Mouse (Mus musculus) myocyte (in vitro differentiated cells): ENCODE results near the gene Zfp14. TPM values are rescaled to one million over a fixed set of nuclear protein-coding genes. Genes with fewer than 3 reads are reported as not detected.
A peak's percentile ranks its signal among the peaks of the same experiment; 100 is the strongest.

Source experiments
- H3K27me3 ChIP-seq: one replicate; pipeline ENCODE4 v1.6.1; 2011; ENCODE audit not compliant: control insufficient read depth, insufficient read depth, insufficient read length
- H3K36me3 ChIP-seq: one replicate; pipeline ENCODE4 v1.6.1; 2011; ENCODE audit not compliant: control insufficient read depth, insufficient read depth
- H3K4me2 ChIP-seq: one replicate; pipeline ENCODE4 v1.6.1; 2011; ENCODE audit warnings: low read depth, control low read depth
- H3K4me3 ChIP-seq: one replicate; pipeline ENCODE4 v1.5.1; 2011; ENCODE audit warnings: mild to moderate bottlenecking, control low read depth, moderate library complexity
- H3K79me2 ChIP-seq: one replicate; pipeline ENCODE4 v1.6.1; 2011; ENCODE audit not compliant: control insufficient read depth, insufficient read depth
- H3ac ChIP-seq: one replicate; pipeline ENCODE4 v1.6.1; 2011; ENCODE audit not compliant: control insufficient read depth, insufficient read length
- CEBPB ChIP-seq: IDR thresholded peaks from 2 replicates; pipeline ENCODE4 v1.6.1; 2011; ENCODE audit warnings: mild to moderate bottlenecking, moderate library complexity; ENCODE audit not compliant: poor library complexity, insufficient read depth, severe bottlenecking
- E2F4 ChIP-seq: IDR thresholded peaks from one replicate; pipeline ENCODE4 v1.6.1; 2011; ENCODE audit warnings: mild to moderate bottlenecking, control low read depth, moderate library complexity; ENCODE audit not compliant: insufficient read depth
- MAX ChIP-seq: IDR thresholded peaks from one replicate; pipeline ENCODE4 v1.6.1; 2011; ENCODE audit warnings: low read depth, mild to moderate bottlenecking, control low read depth
- MYOD1 ChIP-seq, 3 experiments: IDR thresholded peaks; one replicate each; pipeline ENCODE4 v1.6.1; 2011; ENCODE audit warnings: control low read depth in 2 of 3, low read depth in 2 of 3, mild to moderate bottlenecking in 2 of 3, moderate library complexity in 1 of 3; ENCODE audit not compliant: insufficient read length in 2 of 3, control insufficient read depth in 1 of 3
- MYOG ChIP-seq, 3 experiments: IDR thresholded peaks; one replicate each; pipeline ENCODE4 v1.6.1; 2011; ENCODE audit warnings: control low read depth in 2 of 3, low read depth in 2 of 3, mild to moderate bottlenecking in 2 of 3; ENCODE audit not compliant: insufficient read length in 2 of 3, control insufficient read depth in 1 of 3, insufficient read depth in 1 of 3
- POLR2A ChIP-seq: IDR thresholded peaks from one replicate; pipeline ENCODE4 v1.6.1; 2011; ENCODE audit warnings: low read depth, mild to moderate bottlenecking, control low read depth, moderate library complexity; ENCODE audit not compliant: insufficient read length
- POLR2AphosphoS2 ChIP-seq: IDR thresholded peaks from one replicate; pipeline ENCODE4 v1.6.1; 2011; ENCODE audit warnings: low read depth, control low read depth; ENCODE audit not compliant: insufficient read length
- REST ChIP-seq: IDR thresholded peaks from one replicate; pipeline ENCODE4 v1.6.1; 2011; ENCODE audit warnings: mild to moderate bottlenecking, control low read depth, moderate library complexity; ENCODE audit not compliant: insufficient read depth, insufficient read length
- SRF ChIP-seq: IDR thresholded peaks from one replicate; pipeline ENCODE4 v1.6.1; 2011; ENCODE audit warnings: low read depth; ENCODE audit not compliant: control insufficient read depth, insufficient read length
- TCF12 ChIP-seq: IDR thresholded peaks from one replicate; pipeline ENCODE4 v1.6.1; 2011; ENCODE audit warnings: mild to moderate bottlenecking, control low read depth; ENCODE audit not compliant: poor library complexity, insufficient read depth, severe bottlenecking
- TCF3 ChIP-seq: IDR thresholded peaks from one replicate; pipeline ENCODE4 v1.6.1; 2011; ENCODE audit warnings: low read depth, control low read depth; ENCODE audit not compliant: insufficient read length
- USF1 ChIP-seq: IDR thresholded peaks from one replicate; pipeline ENCODE4 v1.6.1; 2011; ENCODE audit warnings: low read depth, mild to moderate bottlenecking, control low read depth, moderate library complexity
- polyA plus RNA-seq: library from polyadenylated mRNA; unstranded; fragments of >200 nt; fragmentation: generic; extraction: Trizol; gene quantifications from one replicate; pipeline ENCODE4 v1.2.1, GENCODE M21; 2012; ENCODE audit warnings: missing spikeins

Zfp14 gene
- polyA plus RNA-seq, 1 experiment: 0.97 TPM

GRCm38 (mm10) chr7:30031379-30031778 is 19.8 kb downstream of the Zfp14 start:
- no peak overlapping the region for H3K4me2 ChIP-seq
- H3ac ChIP-seq: no peak overlapping the region
- no peak for TF ChIP-seq MYOD1 (IDR thresholded peaks at IDR 0.05; ENCODE audit: control insufficient read depth in 1 of 3, insufficient read length in 2 of 3, low read depth in 2 of 3)
- no peak for TF ChIP-seq E2F4
- no peak for TF ChIP-seq POLR2AphosphoS2
- no peak for TF ChIP-seq TCF3
- TF ChIP-seq TCF12: no peak
- TF ChIP-seq MAX: no peak
- TF ChIP-seq POLR2A: no peak
- TF ChIP-seq CEBPB: no peak
- no peak for TF ChIP-seq REST
- no peak for TF ChIP-seq USF1
- no peaks in the 10 kb centered on the region for H3K27me3 ChIP-seq
- no peak overlapping the region for H3K4me3 ChIP-seq
- H3K36me3 ChIP-seq: peaks cover 12% of the 10 kb centered on the region
- H3K79me2 ChIP-seq: no peaks in the 10 kb centered on the region

GRCm38 (mm10) chr7:30030677-30031076 is 20.5 kb downstream of the Zfp14 start:
- Histone ChIP-seq H3K4me3 (no peak overlapping the region), H3K4me2 (no peak overlapping the region), H3K27me3 (no peaks in the 10 kb centered on the region), H3ac (no peak overlapping the region), H3K36me3 (peaks cover 18% of the 10 kb centered on the region), H3K79me2 (no peaks in the 10 kb centered on the region)
- TF ChIP-seq POLR2AphosphoS2 (no peak), MYOG (IDR thresholded peaks at IDR 0.05; ENCODE audit: control insufficient read depth in 1 of 3, insufficient read depth in 1 of 3, insufficient read length in 2 of 3, low read depth in 2 of 3) (no peak), TCF3 (no peak), MAX (no peak), SRF (no peak), REST (no peak), E2F4 (no peak), CEBPB (no peak), TCF12 (no peak), USF1 (no peak), MYOD1 (IDR thresholded peaks at IDR 0.05; ENCODE audit: control insufficient read depth in 1 of 3, insufficient read length in 2 of 3, low read depth in 2 of 3) (no peak), POLR2A (no peak)

- no peak overlapping the region for H3ac ChIP-seq
- TF ChIP-seq SRF (no peak), MYOG (IDR thresholded peaks at IDR 0.05; ENCODE audit: control insufficient read depth in 1 of 3, insufficient read depth in 1 of 3, insufficient read length in 2 of 3, low read depth in 2 of 3) (no peak), USF1 (no peak), E2F4 (no peak), REST (no peak), CEBPB (no peak), POLR2AphosphoS2 (peak; percentile 92), MYOD1 (IDR thresholded peaks at IDR 0.05; ENCODE audit: control insufficient read depth in 1 of 3, insufficient read length in 2 of 3, low read depth in 2 of 3) (no peak), TCF12 (no peak), MAX (no peak), TCF3 (no peak), POLR2A (peak; percentile 48)
- peaks cover 36% of the 10 kb centered on the region for H3K36me3 ChIP-seq
These were observed 22.6 kb downstream of the Zfp14 start for GRCm38 (mm10) chr7:30028572-30028971.

GRCm38 (mm10) chr7:30027331-30027730 is 23.8 kb downstream of the Zfp14 start:
- Histone ChIP-seq H3ac (no peak overlapping the region), H3K36me3 (peaks cover 46% of the 10 kb centered on the region), H3K4me3 (no peak overlapping the region), H3K4me2 (no peak overlapping the region), H3K79me2 (no peaks in the 10 kb centered on the region), H3K27me3 (no peaks in the 10 kb centered on the region)
- TF ChIP-seq POLR2A (peak; percentile 4), MYOD1 (IDR thresholded peaks at IDR 0.05; ENCODE audit: control insufficient read depth in 1 of 3, insufficient read length in 2 of 3, low read depth in 2 of 3) (no peak)

More at GRCm38 (mm10) chr7:30028572-30028971, 22.6 kb downstream of the Zfp14 start:
- Histone ChIP-seq H3K27me3 (no peaks in the 10 kb centered on the region), H3K79me2 (no peaks in the 10 kb centered on the region), H3K4me2 (no peak overlapping the region), H3K4me3 (no peak overlapping the region)

GRCm38 (mm10) chr7:30025358-30025757 is 25.8 kb downstream of the Zfp14 start:
- peaks cover 53% of the 10 kb centered on the region for H3K36me3 ChIP-seq
- no peak for TF ChIP-seq TCF12
- peak; percentile 69 for TF ChIP-seq POLR2AphosphoS2
- H3K27me3 ChIP-seq: no peaks in the 10 kb centered on the region
- H3K4me2 ChIP-seq: no peak overlapping the region
- H3K4me3 ChIP-seq: no peak overlapping the region
- H3ac ChIP-seq: no peak overlapping the region
- H3K79me2 ChIP-seq: no peaks in the 10 kb centered on the region
